Mouse (Mus musculus) E14TG2a.4 (cell line): ENCODE results near the gene 9130230L23Rik.

Source experiments
- CTCF ChIP-seq: conservative IDR thresholded peaks from 2 replicates; pipeline ENCODE4 v1.5.1; 2014; ENCODE audit warnings: low read length
- NANOG ChIP-seq: IDR thresholded peaks from 2 replicates; pipeline ENCODE4 v1.6.1; 2014; ENCODE audit warnings: borderline replicate concordance, low read length, mixed read lengths

GRCm38 (mm10) chr5:65963291-65963690, 40.8 kb downstream of the 9130230L23Rik start:
- TF ChIP-seq CTCF (no peak), NANOG (no peak)
